Mouse (Mus musculus): ENCODE measurements at regions not wholly inside any gene's neighbourhood (a gene's known extent, or its start where the extent isn't known, plus 50 kb on each side); places are given as distances from the start of the nearest gene placed in this dataset.

DNA sequence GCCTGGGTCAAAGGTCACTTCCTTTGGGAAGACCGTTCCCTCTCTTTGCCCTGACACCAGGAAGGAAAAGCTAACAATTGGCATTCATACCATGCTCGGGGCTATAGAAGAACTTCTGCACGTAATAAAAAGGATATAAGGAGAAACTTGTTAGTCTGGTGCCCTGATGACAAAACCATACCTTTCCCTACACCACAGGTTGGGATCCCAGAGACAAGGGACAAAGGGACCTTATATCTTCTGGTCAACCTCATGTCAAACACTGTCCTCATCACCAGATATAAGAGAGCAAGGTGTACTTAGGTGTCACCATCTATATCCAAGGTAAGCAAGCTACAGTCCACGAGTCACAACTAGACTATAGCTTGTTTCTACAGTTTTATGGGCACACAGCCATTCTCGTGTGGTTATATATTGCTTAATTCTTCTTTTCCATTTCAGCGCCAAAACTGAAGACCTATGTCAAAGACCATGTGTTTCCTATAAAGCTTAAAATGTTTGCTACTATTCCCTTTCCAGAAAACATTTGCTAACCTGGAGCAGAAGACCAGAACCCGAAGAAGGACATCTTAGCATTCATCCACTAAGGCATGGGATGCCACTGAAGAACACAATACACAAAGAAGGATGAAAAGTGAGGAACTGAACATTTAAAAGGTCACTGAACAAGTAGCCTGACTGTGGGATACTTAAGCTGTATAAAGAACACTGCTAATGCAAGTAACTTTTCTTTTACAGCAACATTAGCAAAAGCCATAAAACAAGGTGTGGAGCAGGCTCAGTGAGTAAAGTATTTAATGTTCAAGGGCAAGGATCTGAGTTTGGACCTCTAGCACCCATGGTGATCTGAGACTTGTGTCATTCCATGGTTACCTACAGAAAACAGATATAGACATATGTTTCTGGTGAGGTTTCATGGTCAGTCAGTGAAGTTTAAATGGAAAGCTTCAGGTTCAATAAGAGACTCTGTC lies 437.7 kb upstream of the Cd180 start:
- no peak for DNase-seq (ENCODE audit: low spot score in 2 of 2)

DNA sequence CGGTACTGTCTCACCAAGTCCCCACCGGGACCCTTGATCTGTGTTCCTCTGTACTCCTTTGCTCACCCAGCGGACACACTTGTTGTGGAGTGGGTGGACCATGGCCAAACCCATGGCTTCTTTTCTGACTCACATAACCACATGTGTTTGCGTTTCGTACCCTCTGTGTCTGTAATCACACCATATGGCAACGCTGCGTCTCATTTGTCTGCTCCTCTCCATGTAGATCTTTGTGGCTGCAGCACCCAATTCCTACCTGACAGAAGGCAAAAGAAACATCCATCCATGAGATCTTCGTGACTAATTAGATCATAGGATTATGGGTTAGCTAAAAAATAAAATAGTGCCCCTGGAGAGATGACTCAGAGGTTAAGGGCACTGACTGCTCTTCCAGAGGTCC lies 435.2 kb upstream of the Cd180 start:
- DNase-seq (ENCODE audit: low spot score in 2 of 2): no peak

DNA sequence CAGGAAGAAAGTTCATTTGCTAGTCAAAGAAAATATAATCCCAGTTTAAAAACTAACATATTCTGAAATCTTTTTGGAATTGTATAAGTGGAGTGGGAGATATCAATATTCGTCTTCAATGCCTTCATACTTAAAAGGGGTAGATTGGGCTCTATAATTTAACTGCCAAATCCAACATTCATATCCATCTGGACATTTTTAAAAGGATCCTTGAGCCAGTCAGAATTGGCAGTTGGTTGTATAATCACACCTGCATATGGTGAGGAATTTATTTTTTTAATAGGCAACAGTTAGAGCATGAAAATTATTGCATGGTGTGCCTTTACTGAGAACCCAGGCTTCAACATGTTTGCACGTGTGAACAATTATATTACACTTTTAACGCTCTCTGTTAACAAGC lies 419.5 kb upstream of the Cd180 start:
- DNase-seq (ENCODE audit: low spot score in 2 of 2): no peak

DNA sequence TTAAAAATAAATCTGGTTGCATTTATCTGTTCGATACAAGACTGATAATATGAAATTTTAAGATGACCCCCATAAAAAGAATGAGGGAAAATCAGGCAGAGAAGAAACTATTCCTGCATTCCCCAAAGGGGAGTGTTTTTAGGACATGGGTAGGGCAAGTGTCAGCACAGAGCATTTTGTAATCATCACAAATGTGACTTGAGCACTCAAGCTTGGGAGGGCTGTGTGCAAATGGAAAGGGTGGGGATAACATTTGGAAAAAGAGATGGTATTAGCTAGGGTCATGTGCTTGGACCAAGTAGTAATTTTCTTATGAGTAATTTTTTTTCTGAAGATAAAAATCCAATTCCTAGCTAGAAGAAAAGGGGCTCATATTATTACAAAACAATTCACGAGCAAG lies 418.1 kb upstream of the Cd180 start:
- no peak for DNase-seq (ENCODE audit: low spot score in 2 of 2)

DNA sequence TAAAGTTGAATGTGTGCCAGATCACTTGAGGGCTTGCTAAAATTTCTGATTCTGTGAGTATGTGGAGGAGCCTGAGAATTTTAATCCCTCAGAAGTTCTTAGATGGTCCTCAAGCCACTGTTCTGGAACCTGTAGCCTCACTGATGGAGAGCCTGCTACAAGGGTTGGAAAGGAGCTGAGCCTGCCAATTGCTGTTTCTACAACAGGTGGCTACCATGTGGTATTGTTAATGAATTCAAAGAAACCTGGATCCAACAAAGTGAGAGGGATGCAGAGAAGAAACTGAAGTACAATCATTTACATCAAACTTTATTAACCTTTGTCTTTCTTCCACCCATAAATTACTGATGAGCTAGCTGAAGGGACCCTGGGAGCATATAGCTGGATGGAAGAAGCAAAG lies 416.5 kb upstream of the Cd180 start:
- DNase-seq (ENCODE audit: low spot score in 2 of 2): no peak

DNA sequence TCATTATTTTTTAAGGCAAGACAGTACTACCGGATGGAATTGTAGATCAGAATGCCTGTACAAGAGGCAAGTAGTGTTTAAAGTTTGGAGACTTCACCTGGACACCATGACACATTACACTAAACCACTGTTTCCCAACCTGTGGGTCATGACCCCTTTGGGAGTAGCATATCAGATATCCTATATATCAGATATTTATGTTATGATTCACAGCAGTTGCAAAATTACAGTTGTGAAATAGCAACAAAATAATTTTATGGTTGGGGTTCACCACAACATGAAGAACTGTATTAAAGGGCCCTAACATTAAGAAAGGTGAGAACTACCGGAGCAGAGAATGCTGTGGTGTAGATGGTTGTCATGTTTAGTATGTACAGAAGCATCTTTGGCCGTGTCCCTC lies 413.2 kb upstream of the Cd180 start:
- no peak for DNase-seq (ENCODE audit: low spot score in 2 of 2)

DNA sequence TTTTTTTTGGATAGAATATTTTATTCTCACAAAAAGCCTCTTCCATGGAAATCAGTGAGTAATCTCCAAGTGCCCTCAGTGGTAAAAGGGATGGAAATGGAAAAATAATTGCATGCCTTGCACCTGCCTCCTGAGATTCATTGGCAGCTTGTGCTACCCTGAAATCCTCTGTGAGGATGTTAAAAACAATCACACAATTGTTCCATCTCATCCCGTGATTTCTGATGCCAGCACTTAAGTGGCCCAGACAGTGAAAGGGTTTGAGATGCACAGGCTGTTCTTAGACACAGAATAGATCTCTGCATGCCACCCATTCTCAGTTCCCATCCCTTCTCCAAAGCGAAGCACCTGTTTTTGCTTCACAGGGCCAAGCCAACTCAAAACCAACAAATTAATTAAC lies 398.9 kb upstream of the Cd180 start:
- no peak for DNase-seq (ENCODE audit: low spot score in 2 of 2)

DNA sequence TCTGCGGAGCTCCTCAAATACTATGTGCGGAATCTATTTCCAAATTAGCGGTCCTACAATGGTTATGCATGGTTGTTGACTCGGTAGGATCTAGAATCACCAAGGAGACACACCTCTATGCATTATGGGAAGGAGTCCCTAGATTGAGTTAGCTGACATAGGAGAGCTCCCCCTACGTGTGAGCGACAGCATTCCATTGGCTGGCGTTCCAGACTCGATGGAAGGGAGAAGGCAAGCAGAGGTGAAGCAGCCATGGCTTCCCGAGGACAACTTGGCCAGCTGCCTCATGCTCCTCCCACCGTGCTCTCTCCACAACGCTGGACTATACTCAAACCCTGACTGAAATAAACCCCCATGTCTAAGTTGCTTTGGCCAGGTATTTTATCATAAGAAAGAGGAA lies 398.3 kb upstream of the Cd180 start:
- DNase-seq (ENCODE audit: low spot score in 2 of 2): no peak

DNA sequence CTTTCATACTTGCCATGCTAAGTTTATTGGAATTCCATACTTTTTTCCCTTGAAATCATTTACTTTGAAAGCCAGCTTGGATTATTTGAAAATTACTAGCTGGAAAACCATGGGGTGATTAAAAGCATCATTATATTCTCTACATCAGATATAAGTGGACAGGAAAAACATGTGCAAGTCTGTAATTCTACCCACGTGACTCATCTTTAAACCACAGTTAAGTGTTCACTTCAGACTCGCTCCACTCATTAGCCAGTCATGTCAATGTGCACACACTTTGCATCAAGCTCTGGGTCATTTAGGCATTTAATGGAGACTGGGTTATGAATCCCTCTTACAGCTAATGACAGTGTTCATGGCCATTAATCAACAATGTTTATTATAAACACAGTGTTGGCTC lies 385.4 kb upstream of the Cd180 start:
- no peak for DNase-seq (ENCODE audit: low spot score in 2 of 2)

DNA sequence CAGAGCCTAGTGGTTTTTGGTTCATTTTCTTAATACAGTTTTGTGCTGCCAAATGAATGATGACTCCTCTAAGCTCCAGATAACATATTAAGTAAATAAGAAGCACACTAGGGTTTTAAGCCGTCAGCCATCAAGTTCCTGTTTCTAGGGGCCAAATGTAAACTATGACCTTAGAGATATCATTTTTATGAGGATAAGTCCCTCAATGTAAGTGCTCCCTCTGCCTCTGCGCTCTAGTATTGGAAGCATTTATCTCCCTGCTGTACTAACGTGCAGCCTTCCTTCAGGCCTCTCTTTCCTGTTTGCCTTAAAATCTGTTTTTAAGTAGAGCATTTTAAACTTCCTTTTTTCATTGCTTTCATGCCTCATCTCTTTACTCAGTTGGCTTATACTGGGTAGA lies 381.3 kb upstream of the Cd180 start:
- no peak for DNase-seq (ENCODE audit: low spot score in 2 of 2)

DNA sequence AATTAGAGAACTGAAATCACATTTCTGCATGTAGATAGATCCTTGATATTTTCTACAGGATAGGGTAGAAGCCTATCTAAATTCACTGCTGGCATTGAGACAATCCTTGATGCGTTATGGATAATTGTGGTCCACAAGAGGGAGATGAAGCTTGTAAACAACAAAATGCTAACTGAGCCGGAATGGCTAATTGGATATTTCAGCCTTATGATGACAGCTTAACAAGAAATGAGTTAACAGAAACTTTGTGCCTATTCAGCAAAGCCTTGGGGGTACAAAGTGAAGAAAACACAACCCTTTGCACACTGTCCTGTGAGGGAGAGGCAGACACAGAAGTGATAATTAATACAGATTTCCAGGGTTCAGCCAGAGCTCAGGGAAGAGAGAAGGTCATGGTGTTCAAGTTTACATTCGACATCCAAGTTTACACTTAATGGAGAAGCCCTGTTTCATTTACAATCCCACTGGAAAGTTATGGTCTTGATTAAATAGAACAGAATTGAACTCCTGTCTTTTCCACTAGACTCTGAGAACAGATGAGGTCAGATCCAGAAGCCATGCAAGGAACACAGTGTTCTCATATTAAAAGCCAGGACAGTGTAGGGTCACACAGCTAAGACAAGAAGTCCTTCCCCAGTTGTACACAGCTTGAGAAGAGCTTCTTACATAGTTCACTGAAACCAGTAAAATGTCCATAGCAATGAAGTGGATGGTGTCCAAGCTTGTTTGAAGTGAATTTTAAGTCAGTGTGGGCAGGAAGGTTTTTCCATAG lies 377.3 kb upstream of the Cd180 start:
- no peak for DNase-seq (ENCODE audit: low spot score in 2 of 2)

DNA sequence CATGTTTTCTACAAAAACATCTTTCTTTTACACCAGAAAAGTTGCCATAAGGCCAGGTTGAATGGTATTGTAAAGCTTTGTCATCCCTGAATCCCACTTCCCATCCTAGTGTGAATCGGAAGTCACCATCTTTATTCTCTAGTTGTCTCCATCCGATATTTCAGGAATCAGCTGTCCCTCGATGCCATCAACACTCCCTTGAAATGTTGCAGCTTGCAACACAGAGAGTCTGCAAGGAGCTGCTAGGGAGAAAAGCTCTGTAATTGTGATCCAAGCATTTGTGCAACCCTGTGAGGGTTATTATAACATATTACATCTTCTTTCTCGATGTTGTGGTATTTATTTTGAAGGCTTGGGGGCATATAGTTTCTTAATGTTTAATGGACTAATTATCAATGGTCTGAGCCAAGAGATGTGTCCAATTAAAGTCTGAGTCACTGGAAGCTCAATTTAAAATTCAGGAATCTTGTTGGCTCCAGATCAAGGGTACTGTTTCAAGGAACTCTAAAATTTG lies 374.4 kb upstream of the Cd180 start:
- DNase-seq (ENCODE audit: low spot score in 2 of 2): no peak

DNA sequence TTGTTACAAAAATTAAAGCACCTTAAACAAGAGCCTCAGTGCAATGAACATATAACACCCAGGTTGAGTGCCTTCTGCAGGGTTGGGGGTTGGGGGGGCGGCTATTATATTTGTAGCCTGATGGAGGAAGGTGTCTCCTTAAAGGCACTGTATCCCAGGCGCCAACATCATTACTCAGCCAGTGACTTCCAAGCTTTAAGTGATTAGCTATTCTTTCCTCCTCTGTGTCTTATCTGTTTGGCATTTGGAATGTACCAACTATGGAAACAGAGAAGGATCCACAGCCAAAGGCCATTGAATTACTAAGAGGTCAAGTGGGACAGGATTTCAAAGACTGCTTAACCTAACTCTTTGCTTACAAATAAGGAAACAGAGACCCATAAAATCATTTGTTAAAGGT lies 373.9 kb upstream of the Cd180 start:
- no peak for DNase-seq (ENCODE audit: low spot score in 2 of 2)

DNA sequence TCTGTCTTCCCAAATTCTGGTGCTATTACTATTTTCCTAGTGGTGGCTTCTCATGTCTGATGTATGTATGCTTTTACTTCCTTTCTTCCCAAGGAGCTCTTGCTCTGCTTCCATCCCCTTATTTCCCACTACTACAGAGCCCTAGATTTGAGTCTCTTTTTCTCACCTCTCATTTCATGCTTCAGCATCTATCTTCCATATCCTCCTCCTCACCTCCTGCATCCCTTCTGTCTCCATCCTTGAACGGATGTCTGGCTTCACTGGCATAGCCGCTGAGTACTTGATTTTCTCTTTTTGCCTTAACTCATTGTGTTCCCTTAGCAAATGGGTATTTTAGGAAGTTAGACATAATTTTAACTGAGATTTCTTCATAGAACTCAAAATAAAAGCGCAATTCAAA lies 369.5 kb upstream of the Cd180 start:
- DNase-seq (ENCODE audit: low spot score in 2 of 2): no peak

DNA sequence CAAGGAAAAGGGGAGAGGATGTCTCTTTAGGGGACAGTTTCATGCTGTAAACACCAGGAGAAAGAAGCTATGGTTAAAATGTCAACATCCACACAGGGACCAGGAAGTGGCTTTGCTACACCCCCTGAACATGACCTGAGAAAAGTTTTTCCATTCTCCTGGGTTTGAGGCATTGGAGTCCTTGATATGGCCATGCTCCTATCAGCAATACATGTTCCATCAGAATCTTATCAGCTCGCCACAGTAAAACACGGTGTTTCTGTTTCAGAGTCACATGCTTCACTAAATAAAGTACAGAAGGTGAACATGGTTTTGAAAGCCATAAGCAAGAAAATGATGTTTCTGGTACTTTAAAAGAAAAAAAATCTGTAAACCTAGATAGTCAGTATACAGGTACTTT lies 367.4 kb upstream of the Cd180 start:
- DNase-seq (ENCODE audit: low spot score in 2 of 2): no peak

DNA sequence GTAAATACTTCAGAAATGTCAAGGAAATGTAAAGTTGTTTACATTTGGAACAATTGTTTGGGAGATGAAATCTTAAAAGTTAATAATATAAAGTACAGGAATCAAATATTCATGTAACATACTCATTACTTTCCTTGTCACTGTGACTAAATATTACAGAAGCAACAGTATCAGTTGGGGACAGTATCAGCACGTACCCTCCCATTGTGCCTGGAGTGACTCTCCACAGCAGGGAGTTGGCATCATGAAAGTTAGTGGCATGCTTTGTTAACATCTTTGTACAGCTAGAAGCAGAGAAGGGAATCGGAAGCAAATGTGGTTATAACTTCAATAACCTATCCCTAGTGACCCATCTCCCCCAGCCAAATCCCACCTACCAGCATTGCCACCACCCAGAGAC lies 366.8 kb upstream of the Cd180 start:
- DNase-seq (ENCODE audit: low spot score in 2 of 2): no peak

DNA sequence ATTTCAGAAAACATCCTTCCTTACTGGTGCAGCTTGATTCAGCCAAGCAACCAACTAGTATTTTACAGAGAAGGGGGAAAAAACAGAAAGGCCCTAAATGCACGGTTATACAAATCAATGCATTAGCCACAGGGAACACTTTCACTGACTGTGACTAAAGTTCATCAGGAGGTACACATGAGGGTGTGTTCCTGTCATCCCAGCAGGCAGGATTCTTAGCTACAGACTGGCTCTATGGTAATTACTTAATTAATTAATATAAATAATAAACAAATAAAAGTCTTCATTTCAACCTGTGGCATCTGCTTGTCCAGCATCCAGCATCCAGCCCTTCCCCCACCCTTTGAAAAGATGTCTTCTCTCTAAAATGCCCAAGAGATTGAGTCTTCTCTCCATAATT lies 359.7 kb upstream of the Cd180 start:
- no peak for DNase-seq (ENCODE audit: low spot score in 2 of 2)

DNA sequence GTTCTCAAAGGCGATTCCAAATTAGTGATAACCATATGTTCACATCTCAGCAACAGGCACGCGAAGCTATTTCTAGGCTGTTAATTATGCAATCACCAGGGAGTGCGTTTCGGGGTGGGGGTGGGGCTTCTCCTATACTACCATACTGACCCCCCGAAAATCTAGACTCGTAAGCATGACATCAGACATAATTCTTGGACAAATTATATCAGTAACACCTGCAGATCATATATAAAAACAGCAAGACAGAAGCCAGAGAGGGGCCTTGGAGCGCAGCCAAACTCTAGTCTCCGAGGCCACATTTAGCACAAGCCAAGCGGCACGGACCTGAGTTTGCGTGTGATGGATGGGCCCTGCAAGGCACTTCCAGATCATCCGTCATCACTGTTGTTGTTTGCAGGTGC lies 359.2 kb upstream of the Cd180 start:
- no peak for DNase-seq (ENCODE audit: low spot score in 2 of 2)

DNA sequence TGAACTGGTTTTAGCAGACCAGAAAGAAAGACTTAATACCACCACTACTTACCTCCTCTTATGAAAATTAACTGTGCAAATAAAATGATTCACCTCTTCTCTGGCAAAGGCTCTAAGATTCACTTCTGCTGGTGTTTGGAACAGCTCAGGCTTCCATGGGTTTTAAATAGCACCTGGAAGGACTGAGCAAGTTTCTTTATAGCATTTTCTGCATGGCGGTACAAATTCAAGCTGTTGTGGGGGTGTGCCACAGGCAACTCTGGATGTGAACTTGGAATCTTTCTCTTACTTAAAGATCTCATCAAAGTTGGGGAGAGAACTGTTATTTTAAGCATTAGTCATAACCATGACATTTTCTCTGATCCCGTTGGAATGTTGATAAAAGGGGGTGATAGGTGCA lies 350.1 kb upstream of the Cd180 start:
- no peak for DNase-seq (ENCODE audit: low spot score in 2 of 2)

DNA sequence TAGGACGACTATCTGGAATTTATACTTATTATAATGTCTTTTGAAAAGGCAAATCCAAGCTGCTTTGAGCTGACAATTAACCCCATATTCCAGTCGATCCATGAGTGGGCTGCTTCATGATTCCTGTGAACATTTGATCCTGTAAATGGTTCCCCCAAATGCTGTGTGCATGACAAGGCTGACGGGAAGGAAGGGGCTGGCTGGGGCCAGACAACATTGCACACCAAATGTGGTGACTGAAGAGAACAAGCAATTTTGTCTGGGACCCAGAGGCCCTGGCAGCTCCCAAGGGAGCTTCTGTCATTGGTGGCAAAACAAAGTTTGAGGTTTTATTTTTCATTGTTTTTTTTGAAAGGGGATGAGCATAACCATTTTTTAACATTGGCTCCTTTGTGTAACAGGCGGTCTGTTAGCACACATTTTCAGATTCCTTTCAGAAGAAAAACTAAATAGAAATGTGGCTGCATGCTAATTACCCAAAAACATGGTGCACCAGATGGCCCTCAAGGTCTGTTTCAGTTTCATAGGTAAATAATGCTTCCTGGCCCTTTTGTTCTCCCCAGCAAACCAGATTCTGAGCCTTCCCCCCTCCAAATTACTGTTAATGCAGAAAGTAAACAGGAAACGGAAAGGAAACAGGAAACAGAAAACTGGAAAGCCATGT lies 348.6 kb upstream of the Cd180 start:
- no peak for DNase-seq (ENCODE audit: low spot score in 2 of 2)

DNA sequence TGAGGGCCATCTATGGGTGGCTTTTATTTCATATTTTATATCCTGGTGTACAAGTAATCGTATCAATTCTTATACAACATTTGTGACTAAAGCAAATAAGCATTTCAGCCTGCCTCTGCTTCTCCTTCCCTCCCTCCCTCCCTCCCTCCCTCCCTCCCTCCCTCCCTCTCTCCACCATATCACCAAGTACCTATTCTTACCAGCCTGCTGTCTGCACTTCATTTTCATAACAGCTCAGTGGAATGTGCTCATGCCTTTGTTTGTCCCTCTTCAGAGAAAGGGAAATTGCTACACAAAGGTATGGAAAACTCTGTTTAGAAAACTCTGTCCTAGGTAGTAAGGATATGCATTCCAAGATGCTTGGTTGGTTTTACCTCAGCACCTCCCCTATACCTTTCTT lies 343.9 kb upstream of the Cd180 start:
- no peak for DNase-seq (ENCODE audit: low spot score in 2 of 2)

DNA sequence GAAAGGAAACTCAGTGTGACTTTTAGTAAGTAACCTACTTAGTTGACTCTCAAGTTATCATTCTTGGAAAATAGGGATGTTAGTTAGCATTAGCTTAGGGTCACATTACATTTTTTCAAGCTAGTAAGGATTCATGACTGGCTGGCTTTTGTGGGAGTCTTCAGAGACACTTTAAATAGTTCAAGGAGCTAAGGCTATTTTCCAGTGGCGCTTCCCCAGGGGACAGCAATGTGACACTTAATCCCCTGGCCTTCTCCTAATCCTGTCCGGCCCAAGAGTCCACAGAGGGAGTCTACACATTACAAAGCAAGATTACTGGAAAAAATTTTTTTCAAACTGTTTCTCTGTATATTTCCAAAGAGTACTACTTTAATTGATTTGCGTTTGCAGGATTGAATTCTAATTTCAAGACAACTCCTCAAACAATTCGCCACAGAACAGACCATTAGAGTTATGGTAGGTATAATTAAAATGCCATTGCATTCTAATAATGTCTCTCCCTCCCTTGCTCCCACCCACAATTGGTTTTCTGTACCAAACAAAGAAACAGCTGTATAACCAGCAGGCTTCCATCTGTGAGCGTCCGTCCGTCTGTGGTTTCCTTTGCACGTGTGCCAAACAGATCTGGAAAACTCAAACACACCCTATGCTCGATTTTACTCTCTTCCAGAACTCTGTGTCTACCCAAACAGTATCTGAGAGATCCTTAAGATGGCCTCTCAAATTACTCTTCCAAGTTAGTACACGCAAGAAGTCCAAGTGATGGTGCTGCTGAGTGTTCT lies 341.1 kb upstream of the Cd180 start:
- no peak for DNase-seq (ENCODE audit: low spot score in 2 of 2)

Data from spleen, postnatal 4 days (tissue).